Mouse (Mus musculus) adrenal gland, postnatal 10 days (tissue): Measurements from ENCODE around the gene Snx12. TPM values are rescaled to one million over a fixed set of nuclear protein-coding genes. Genes with fewer than 3 reads are reported as not detected.
"Not testable (repeated sequence)": the region's sequence is repeated elsewhere in the genome, so short reads cannot be mapped to it uniquely, and the experiment has no call there.

Experiments used
- DNase-seq: peaks from one replicate; pipeline ENCODE4 v3.0.0; 2021; ENCODE audit warnings: mixed read lengths
- total RNA-seq, 2 experiments: library from RNA; stranded (reverse); gene quantifications; 2 replicates each; pipeline ENCODE4 v1.2.3; 2021

Snx12 gene
- total RNA-seq, 2 experiments from 2014 or later = 47.1 to 48.2 TPM

GRCm38 (mm10) chrX:101131992-101132791, 90.2 kb downstream of the Snx12 start:
- peak; percentile 5 for DNase-seq

- peak; percentile 75 for DNase-seq
These were observed 91.4 kb downstream of the Snx12 start for GRCm38 (mm10) chrX:101131001-101131400.

GRCm38 (mm10) chrX:101128559-101128958, 93.8 kb downstream of the Snx12 start:
- no peak for DNase-seq

GRCm38 (mm10) chrX:101126977-101127376, 95.4 kb downstream of the Snx12 start:
- no peak for DNase-seq

DNA sequence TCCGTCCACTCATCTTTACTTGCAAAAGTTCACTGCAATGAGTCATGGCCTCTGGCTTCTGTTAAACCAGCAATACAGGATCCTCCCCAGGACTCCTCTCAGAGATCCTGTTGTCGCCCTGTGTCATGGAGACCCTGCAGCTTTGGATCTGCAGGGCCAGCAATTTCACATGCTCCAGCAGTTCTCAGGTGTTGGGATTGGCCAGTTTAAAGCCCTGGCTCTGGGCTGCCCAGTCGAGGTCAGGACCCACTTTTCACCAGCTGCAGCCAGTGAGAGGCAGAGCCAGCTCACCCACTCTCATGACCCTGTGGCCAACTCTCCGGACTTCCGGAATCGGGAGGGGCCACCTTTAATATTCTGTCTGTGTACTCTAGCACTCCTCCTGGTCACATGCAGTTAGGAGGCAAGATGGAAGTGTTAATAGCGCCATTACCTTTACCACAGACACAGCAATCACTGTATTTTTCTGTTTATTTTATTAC, 95.8 kb downstream of the Snx12 start:
- peak; percentile 17 for DNase-seq

DNA sequence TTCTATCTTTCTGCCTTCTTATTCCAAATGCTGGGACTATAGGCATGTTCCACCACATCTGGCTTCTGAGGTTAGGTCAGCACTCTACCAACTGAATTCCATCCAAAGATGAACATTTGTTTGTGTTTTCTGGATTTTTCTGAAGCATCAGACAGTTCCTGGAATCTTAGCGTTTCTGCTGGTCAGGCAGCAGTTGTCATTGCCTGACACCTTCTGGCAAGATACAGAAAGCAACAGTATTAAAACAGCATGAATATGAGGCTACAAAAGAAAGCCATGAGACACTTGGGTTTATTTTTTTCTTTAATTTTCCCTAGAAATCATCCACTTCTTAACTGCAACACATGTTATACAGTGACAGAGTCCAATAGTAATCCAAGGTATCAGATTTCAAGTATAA, 101.8 kb downstream of the Snx12 start:
- DNase-seq = no peak

DNA sequence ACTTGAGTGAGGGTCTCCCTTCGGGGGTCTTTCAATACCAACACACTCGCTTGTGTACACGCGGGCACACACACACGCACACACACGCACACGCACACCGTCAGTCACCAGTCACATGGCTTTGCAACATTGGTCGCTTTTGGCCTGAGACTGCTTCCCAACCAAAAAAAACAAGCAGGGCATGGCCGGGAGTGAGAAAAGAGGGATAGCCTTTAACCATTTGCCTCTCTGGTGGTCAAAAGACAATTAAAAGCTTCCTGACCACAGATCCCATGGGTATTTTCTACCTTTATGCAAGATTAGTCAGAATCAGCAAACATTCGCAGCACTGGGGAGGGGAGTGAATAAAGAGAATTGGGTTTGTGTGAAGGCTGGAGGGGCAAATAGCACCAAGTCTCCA, 136.4 kb downstream of the Snx12 start, which contains the start of gene Slc7a3:
Slc7a3 (minus strand) TSS at position 101 of the 400 bp plus-strand sequence.
- no peak for DNase-seq

DNA sequence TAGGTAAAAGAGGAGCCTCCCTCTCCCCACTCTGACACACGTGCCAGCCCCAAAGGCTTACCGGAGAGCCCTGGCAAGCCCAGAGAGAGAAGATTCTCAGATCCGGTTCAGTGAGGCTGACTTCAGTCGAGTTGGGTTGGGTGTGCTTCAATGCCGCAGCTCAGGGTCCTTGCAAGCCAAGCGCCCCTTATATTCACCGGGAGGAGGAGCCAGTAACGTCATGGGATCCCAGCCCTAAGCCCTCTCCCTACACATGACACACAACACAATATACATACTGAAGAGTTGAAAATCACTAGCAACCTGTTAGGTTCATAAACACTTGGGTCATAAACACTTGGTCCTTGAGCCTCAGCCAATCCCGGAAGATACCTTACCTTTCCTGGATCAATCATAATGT, 137.2 kb downstream of the Snx12 start:
- not testable (repeated sequence) for DNase-seq

GRCm38 (mm10) chrX:101084192-101084591, 138.2 kb downstream of the Snx12 start:
- no peak for DNase-seq

GRCm38 (mm10) chrX:101065245-101065644, 157.1 kb downstream of the Snx12 start:
- no peak for DNase-seq

DNA sequence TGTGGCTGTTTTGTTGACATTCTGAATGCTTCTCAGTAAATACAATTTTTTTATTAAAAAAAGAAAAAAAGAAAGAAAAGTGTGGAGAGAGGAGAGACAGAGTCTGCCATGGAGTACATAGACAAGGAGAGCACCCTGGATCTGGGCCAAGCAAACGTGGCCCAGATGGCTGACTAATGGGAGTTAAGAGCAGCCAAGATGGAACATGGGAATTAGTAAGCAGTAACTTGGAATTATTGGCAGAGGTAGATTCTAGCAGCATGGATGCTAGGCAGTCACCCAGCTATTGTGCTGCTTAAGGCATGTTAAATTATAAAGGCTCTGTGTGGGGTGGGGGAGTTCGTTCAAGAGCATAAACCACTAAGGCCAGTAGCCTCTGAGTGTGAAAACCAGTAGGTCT, 158.9 kb downstream of the Snx12 start:
- DNase-seq = peak; percentile 14

GRCm38 (mm10) chrX:101059541-101059940, 162.8 kb downstream of the Snx12 start, which contains the start of gene Tex11:
Gene Tex11, minus strand, starts transcription at chrX:101059667.
- no peak for DNase-seq

Other genes with a start within 250 kb of the Snx12 start
- not detected for gene Tex11, start 162.9 kb downstream of the Snx12 start, total RNA-seq
- 1 to 10 TPM in 1 of 2 experiments, under 1 TPM in 1; 0.63 to 1.3 TPM for gene Slc7a3, start 136.5 kb downstream of the Snx12 start, total RNA-seq
- 10 to 100 TPM; 35.8 to 40.1 TPM for gene Foxo4, start 32.0 kb upstream of the Snx12 start, total RNA-seq
- 1 to 10 TPM in 1 of 2 experiments, not detected in 1; 1.2 TPM for gene Gm614, start 41.4 kb upstream of the Snx12 start, total RNA-seq
- gene Il2rg, start 45.7 kb upstream of the Snx12 start, total RNA-seq = 10 to 100 TPM; 17.6 to 23.3 TPM
- gene Gm20489, start 46.5 kb upstream of the Snx12 start, total RNA-seq = not detected
- gene Med12, start 51.5 kb upstream of the Snx12 start, total RNA-seq = 10 to 100 TPM; 34.0 to 44.9 TPM
- 10 to 100 TPM; 10.6 to 10.7 TPM for gene Nlgn3, start 76.6 kb upstream of the Snx12 start, total RNA-seq
- gene Gjb1, start 153.8 kb upstream of the Snx12 start, total RNA-seq = 10 to 100 TPM; 42.2 to 80.7 TPM
- gene Zmym3, start 198.3 kb upstream of the Snx12 start, total RNA-seq = 10 to 100 TPM; 54.9 to 91.8 TPM
- 100 to 1,000 TPM; 185 to 186 TPM for gene Nono, start 206.8 kb upstream of the Snx12 start, total RNA-seq
- 10 to 100 TPM in 1 of 2 experiments, 1 to 10 TPM in 1; 8.9 to 43.1 TPM for gene Itgb1bp2, start 226.5 kb upstream of the Snx12 start, total RNA-seq